Mouse (Mus musculus) lung, adult 18-20 months (tissue): ENCODE results near the gene Rinl.

ENCODE experiments used
- DNase-seq, 2 experiments: peaks; one replicate each; pipeline ENCODE4 v3.0.0; 2022; ENCODE audit warnings: mixed read lengths in 2 of 2

The Rinl gene

GRCm38 (mm10) chr7:28824941-28825685 is 36.3 kb downstream of the Rinl start, which contains the start of gene Ech1:
TSS of gene Ech1 (plus strand) at chr7:28825217.
- peak; percentile 94 for DNase-seq

GRCm38 (mm10) chr7:28825686-28826401 is 37.1 kb downstream of the Rinl start:
- peak; percentile 40 to 58 for DNase-seq

- no peak for DNase-seq
Observed at GRCm38 (mm10) chr7:28826402-28826772, 37.6 kb downstream of the Rinl start.

- DNase-seq, result peak in 1 of 2 experiments; percentile 63
Observed at GRCm38 (mm10) chr7:28827338-28827737, 38.6 kb downstream of the Rinl start.

GRCm38 (mm10) chr7:28829821-28830220 is 41.1 kb downstream of the Rinl start:
- no peak for DNase-seq

GRCm38 (mm10) chr7:28830981-28831380 is 42.2 kb downstream of the Rinl start:
- DNase-seq, result no peak

- no peak for DNase-seq
Observed at GRCm38 (mm10) chr7:28831411-28832125, 42.8 kb downstream of the Rinl start.

- DNase-seq, result no peak
Observed at GRCm38 (mm10) chr7:28832137-28832536, 43.4 kb downstream of the Rinl start.

GRCm38 (mm10) chr7:28833723-28834347 is 45.1 kb downstream of the Rinl start, which contains the start of gene Lgals4:
TSS of gene Lgals4 (plus strand) at chr7:28833854.
- no peak for DNase-seq

- DNase-seq, result no peak
Observed at GRCm38 (mm10) chr7:28836936-28837335, 48.2 kb downstream of the Rinl start.

- DNase-seq, result peak; percentile 44 to 59
Observed at GRCm38 (mm10) chr7:28838331-28838730, 49.6 kb downstream of the Rinl start.

GRCm38 (mm10) chr7:28847273-28847672 is 58.5 kb downstream of the Rinl start:
- no peak for DNase-seq
